Mouse (Mus musculus) small intestine, adult 2 months (tissue): Measurements from ENCODE around the gene Rapgef4. TPM values are rescaled to one million over a fixed set of nuclear protein-coding genes. Genes with fewer than 3 reads are reported as not detected.

Experiments
- H3K27ac ChIP-seq: fragments of 200-500 bp; 2 replicates; pipeline ENCODE4 v1.5.1; 2012; ENCODE audit warnings: low read depth, low read length, control low read depth, inconsistent platforms; ENCODE audit not compliant: insufficient read depth
- H3K27me3 ChIP-seq: fragments of 200-500 bp; 2 replicates; pipeline ENCODE4 v1.6.1; 2012; ENCODE audit warnings: mild to moderate bottlenecking, moderate library complexity, low read length, inconsistent platforms; ENCODE audit not compliant: control insufficient read depth, insufficient read depth
- H3K36me3 ChIP-seq: fragments of 200-500 bp; 2 replicates; pipeline ENCODE4 v1.6.1; 2012; ENCODE audit warnings: mild to moderate bottlenecking, low read length, control low read depth, inconsistent platforms; ENCODE audit not compliant: control insufficient read depth, insufficient read depth
- H3K4me1 ChIP-seq: fragments of 200-500 bp; 2 replicates; pipeline ENCODE4 v1.6.1; 2012; ENCODE audit warnings: low read length, inconsistent platforms, mixed read lengths; ENCODE audit not compliant: control insufficient read depth, insufficient read depth, insufficient read length
- H3K4me3 ChIP-seq: fragments of 200-500 bp; 2 replicates; pipeline ENCODE4 v1.5.1; 2012; ENCODE audit warnings: low read depth, mild to moderate bottlenecking, control low read depth, inconsistent platforms, low read length, moderate library complexity
- CTCF ChIP-seq: fragments of 200-500 bp; IDR thresholded peaks from 2 replicates; pipeline ENCODE4 v1.5.1; 2012; ENCODE audit warnings: low read depth, mild to moderate bottlenecking, control low read depth, inconsistent platforms, low read length, moderate library complexity, mixed read lengths; ENCODE audit not compliant: insufficient replicate concordance, insufficient read length; ENCODE audit errors: extremely low read depth
- POLR2A ChIP-seq: fragments of 200-500 bp; IDR thresholded peaks from 2 replicates; pipeline ENCODE4 v1.6.1; 2012; ENCODE audit warnings: low read depth, mild to moderate bottlenecking, control low read depth, inconsistent platforms, low read length, moderate library complexity
- WGBS: fragments of 180-500 bp; shearing (Covaris S2); methylation state at CpG from one replicate; pipeline ENCODE4 v1.1.7; 2018; 5-methylcytosine and 5-hydroxymethylcytosine counted together
- polyA plus RNA-seq: library from polyadenylated mRNA; depleted of rRNA; stranded (reverse); fragments of >200 nt; gene quantifications from 2 replicates; pipeline ENCODE4 v1.2.3, GENCODE M21; 2012

The Rapgef4 gene
- polyA plus RNA-seq, 1 experiment = 2.7 TPM

- WGBS = 72% methylated on average over 10 of the region's 10 CpGs
- Histone ChIP-seq H3K36me3 (no peaks in the 10 kb centered on the region), H3K4me1 (no peaks in the 10 kb centered on the region), H3K27ac (no peak overlapping the region), H3K27me3 (no peaks in the 10 kb centered on the region), H3K4me3 (no peak overlapping the region)
- TF ChIP-seq CTCF = no peak
- TF ChIP-seq POLR2A = no peak
Measured at GRCm38 (mm10) chr2:72074999-72075561, 94.0 kb downstream of the Rapgef4 start.

DNA sequence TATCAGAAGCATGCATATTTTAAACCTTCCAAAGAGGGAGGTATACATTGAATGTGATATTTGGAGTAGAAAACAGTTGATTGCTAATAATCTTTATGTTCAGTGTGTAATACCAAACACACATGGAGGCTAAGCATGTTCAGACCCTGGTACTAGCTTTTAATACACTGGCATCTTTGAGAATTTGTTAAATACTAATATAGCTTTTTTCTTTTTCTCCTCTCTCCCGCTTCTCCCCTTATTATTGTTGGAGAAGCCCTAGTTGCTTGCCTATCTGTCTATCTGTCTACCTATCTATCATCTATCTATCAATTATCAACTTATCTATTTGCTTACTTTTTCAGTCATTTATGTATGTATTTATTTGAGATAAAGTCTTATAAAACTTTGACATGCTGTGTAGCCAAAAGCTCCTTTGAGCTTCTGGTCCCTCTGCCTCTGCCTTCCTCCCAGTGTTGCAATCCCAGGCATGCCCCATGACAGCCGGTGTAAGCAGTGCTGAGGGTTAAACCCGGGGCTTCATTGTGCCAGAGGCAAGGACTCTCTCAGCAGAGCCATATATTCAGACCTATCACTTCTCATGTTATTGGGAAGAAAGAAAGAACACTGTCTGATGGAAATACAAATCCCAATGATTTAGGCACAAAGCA is 96.6 kb downstream of the Rapgef4 start:
- Histone ChIP-seq H3K27me3 (no peaks in the 10 kb centered on the region), H3K36me3 (no peaks in the 10 kb centered on the region), H3K4me1 (no peaks in the 10 kb centered on the region), H3K4me3 (no peak overlapping the region), H3K27ac (no peak overlapping the region)
- WGBS = 73% methylated on average over 3 of the region's 3 CpGs
- TF ChIP-seq POLR2A (no peak), CTCF (no peak)

GRCm38 (mm10) chr2:72078140-72078521 is 97.1 kb downstream of the Rapgef4 start:
- H3K36me3 ChIP-seq = no peaks in the 10 kb centered on the region

GRCm38 (mm10) chr2:72079110-72079509 is 98.1 kb downstream of the Rapgef4 start:
- Histone ChIP-seq H3K27ac (no peak overlapping the region), H3K4me3 (no peak overlapping the region), H3K4me1 (no peaks in the 10 kb centered on the region), H3K36me3 (no peaks in the 10 kb centered on the region), H3K27me3 (no peaks in the 10 kb centered on the region)
- TF ChIP-seq POLR2A (no peak), CTCF (no peak)
- WGBS = 77% methylated on average over 8 of the region's 8 CpGs

More at GRCm38 (mm10) chr2:72078140-72078521, 97.1 kb downstream of the Rapgef4 start:
- WGBS = 72% methylated on average over 6 of the region's 6 CpGs
- H3K27me3 ChIP-seq = no peaks in the 10 kb centered on the region
- no peak overlapping the region for H3K4me3 ChIP-seq
- TF ChIP-seq CTCF (no peak), POLR2A (no peak)
- no peaks in the 10 kb centered on the region for H3K4me1 ChIP-seq
- H3K27ac ChIP-seq = no peak overlapping the region

- Histone ChIP-seq H3K4me1 (no peaks in the 10 kb centered on the region), H3K27me3 (no peaks in the 10 kb centered on the region), H3K27ac (no peak overlapping the region), H3K4me3 (no peak overlapping the region), H3K36me3 (no peaks in the 10 kb centered on the region)
- 85% methylated on average over 4 of the region's 4 CpGs for WGBS
- TF ChIP-seq CTCF (no peak), POLR2A (no peak)
Measured at GRCm38 (mm10) chr2:72082846-72083245, 101.8 kb downstream of the Rapgef4 start.

- Histone ChIP-seq H3K36me3 (no peaks in the 10 kb centered on the region), H3K27ac (no peak overlapping the region), H3K4me3 (no peak overlapping the region), H3K4me1 (no peaks in the 10 kb centered on the region; the same call in 1 of the 2 replicates), H3K27me3 (no peaks in the 10 kb centered on the region)
- 94% methylated on average over 11 of the region's 11 CpGs for WGBS
- no peak for TF ChIP-seq CTCF
- no peak for TF ChIP-seq POLR2A
Measured at GRCm38 (mm10) chr2:72088886-72089285, 107.8 kb downstream of the Rapgef4 start.

- Histone ChIP-seq H3K27me3 (no peaks in the 10 kb centered on the region), H3K27ac (no peak overlapping the region), H3K4me1 (peaks cover 4% of the 10 kb centered on the region; the same call in 1 of the 2 replicates), H3K4me3 (no peak overlapping the region), H3K36me3 (no peaks in the 10 kb centered on the region)
- no peak for TF ChIP-seq POLR2A
- TF ChIP-seq CTCF = no peak
- 56% methylated on average over 2 of the region's 2 CpGs for WGBS
Measured at GRCm38 (mm10) chr2:72090061-72090460, 109.0 kb downstream of the Rapgef4 start.

DNA sequence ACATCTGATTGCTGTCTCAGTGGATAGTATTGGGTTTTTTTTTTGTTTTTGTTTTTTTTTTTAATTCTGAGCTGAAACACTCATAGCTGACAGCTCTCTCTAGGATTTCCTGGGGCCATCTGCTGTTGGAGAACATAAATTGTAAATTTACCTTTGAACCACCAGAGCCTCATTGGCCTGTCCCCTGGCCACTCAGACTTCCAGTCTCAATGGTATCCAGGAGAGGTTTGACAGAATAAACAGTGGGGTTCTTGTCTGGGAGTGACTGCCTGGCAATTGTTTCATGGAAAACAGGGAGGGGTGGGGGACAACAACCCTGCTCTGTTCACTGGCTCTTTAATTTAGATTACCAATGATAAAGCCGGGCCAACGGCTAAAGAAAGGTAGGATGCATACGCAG is 111.0 kb downstream of the Rapgef4 start:
- Histone ChIP-seq H3K36me3 (no peaks in the 10 kb centered on the region), H3K4me3 (no peak overlapping the region), H3K4me1 (peaks cover 4% of the 10 kb centered on the region; the same call in 1 of the 2 replicates), H3K27ac (no peak overlapping the region), H3K27me3 (no peaks in the 10 kb centered on the region)
- 34% methylated on average over 3 of the region's 3 CpGs for whole genome bisulfite sequencing
- TF ChIP-seq CTCF (no peak), POLR2A (no peak)
